Mouse (Mus musculus) liver, adult 2 months (tissue): Measurements from ENCODE around the gene Rasa2.

Experiments
- CTCF ChIP-seq: fragments of 200-500 bp; IDR thresholded peaks from 2 replicates; pipeline ENCODE4 v1.5.1; 2011; ENCODE audit warnings: low read depth, low read length, control low read depth
- POLR2A ChIP-seq: fragments of 200-500 bp; IDR thresholded peaks from 2 replicates; pipeline ENCODE4 v1.6.1; 2011; ENCODE audit warnings: low read length, control low read depth; ENCODE audit not compliant: insufficient read depth; ENCODE audit errors: extremely low read depth

- TF ChIP-seq CTCF (no peak), POLR2A (no peak)
Observed at GRCm38 (mm10) chr9:96532531-96532930, 98.9 kb downstream of the Rasa2 start.
